Mouse (Mus musculus) layer of hippocampus, postnatal 10 days (tissue): ENCODE results near the gene Rxrg. TPM values are rescaled to one million over a fixed set of nuclear protein-coding genes. Genes with fewer than 3 reads are reported as not detected.

Experiments used
- DNase-seq, 2 experiments: peaks; one replicate each; pipeline ENCODE4 v3.0.0; 2021; ENCODE audit warnings: low spot score in 2 of 2
- total RNA-seq, 2 experiments: library from RNA; stranded (reverse); gene quantifications; 2 replicates each; pipeline ENCODE4 v1.2.3; 2021

Rxrg gene
- total RNA-seq, 2 experiments from 2014 or later = 8.4 to 9.4 TPM

DNA sequence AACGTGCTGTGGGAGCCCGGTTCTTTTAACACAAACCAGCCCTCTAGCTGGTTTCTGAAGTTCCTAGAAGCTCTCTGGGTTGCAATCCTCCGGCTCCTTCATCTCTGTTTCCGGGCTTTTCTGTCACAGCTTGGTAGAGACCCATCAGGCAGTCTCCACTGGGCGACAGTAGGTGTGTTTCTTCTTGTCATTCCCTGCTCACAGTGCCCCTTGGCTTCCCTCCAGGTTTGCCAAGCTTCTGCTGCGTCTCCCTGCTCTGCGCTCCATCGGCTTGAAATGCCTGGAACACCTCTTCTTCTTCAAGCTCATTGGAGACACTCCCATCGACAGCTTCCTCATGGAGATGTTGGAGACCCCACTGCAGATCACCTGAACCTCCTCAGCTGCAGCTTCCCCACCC, 40.7 kb downstream of the Rxrg start:
- DNase-seq = peak; percentile 20 to 29

DNA sequence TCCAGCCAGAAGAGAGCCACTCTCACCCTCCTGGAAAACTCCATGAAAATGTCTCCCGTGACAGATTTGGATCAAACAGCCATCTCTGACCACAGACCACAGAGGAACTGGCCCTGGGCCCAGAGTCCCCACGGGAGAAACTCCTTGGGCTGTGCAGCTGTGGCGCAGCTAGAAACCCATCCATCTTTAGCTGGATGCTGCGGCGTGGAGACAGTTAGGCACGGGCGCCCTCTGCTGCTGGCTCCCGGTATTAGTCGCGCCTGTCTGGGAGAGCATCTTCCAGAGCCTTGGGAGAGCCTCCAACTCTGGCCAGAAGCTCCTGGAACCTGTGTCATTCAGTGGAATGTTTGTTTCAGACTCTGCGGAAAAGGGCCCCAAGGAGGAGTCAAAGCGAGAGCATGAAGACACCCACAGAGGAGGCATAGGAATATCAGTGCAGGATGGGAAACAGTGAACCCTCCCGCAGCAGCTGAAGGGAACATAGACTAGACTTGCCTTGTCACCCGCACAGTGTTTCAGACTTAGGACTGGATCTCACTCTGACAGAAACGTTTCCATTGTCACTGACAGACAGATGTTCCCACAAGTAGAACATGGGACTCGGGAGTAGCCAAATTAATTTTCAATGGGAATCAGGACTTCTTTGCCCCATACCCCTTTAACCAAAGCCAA, 46.8 kb downstream of the Rxrg start:
- DNase-seq = peak; percentile 92 to 93

DNA sequence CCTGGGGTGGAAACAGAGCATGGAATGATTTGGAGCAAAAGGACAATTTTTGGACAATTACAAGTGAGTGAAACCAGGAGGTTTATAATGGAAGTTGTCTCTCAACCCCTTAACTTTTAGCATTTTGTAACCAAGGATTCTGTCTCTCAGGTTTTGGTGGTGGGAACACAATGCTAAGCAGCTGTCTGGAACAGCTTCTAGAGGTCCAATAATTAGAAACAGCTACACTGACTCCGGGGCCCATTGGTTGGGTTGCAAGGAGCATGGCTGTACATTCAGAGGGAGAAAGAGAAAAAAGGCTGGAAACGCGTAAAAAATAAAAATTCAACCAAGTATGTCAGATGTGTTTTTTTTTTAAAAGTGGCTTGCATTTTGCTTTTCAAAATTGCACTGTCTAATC, 50.5 kb downstream of the Rxrg start:
- DNase-seq = no peak

- DNase-seq = no peak
These were observed 51.0 kb downstream of the Rxrg start for GRCm38 (mm10) chr1:167649122-167649633.

DNA sequence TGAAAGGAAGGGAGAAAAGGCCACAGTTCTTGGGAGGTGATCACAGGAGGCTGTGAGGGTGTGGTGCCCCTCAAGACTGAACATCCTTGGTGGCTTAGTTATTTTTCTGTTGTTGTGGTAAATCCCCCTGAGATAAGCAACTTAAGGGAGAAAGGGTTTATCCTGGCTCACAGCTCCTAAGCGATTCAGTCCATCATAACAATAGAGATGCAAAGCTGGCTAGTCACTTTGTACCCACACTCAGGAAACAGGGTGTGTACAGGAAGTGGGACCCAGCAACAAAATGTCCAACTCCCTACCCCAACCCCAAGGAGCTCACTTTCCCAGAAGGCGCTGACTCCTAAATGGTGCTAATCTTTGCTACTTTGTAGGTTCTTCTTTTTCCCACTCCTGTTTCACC, 54.2 kb downstream of the Rxrg start:
- no peak for DNase-seq

- no peak for DNase-seq
These were observed 60.9 kb downstream of the Rxrg start for GRCm38 (mm10) chr1:167659065-167659464.

- DNase-seq = peak; percentile 64 to 74
These were observed 62.4 kb downstream of the Rxrg start for GRCm38 (mm10) chr1:167660521-167661101.

DNA sequence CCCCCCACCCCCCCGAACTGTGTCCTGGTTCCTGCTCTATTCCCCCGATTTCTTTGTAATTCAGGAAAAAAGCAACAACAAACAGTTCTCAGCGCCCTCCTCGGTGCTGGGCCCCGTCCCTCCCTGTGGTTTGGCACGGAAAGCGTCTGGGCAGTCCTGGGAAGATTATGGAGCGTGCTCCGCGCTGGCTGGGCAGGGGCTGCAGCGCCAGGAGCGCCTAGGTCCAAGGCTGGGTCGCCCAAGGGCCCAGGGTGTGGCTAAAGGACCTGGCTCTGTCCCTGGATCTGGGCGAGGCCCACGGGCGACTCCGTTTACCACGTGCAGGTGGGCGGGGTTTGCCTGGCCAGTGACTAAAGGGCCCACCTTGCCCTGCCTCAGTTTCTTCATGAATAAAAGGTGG, 62.9 kb downstream of the Rxrg start:
- no peak for DNase-seq

DNA sequence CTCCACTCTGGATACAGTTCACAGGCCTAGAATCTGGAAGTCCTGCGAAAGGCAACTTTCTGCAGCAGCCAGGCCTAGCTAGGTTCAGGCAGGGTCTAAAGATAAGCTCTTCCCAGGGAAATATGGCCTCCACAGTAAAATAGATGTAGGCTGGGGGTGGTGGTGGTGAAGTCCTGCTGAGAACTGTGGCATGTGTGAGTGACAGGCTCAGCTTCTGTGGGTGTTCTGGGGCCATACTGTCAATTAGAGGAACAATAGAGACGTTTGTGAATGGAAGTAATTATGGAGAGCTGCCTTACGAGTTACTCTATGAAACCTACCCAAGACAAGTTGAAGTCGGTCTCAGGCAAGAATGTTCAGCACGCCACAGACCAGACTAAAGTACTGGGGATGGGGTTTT, 65.0 kb downstream of the Rxrg start:
- DNase-seq = no peak

DNA sequence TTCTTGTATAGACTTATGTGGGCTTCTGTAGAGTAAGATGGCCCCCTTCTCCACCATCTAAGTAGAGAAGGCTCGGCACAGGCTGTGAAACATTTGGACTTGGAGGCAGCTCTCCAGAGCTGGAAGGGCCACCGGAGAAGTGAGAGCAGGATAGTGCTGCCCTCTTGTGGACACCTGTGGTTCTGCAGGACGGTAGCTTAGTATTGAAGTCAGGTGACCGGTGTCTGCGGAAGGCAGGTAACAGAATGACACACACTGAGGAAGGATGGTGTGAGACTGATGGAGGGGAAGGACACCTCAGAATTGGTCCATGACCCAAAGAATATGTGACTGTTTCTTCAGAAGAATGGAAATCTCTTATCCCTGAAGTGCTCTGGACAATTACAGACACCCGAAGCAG, 71.6 kb downstream of the Rxrg start:
- peak; percentile 32 to 51 for DNase-seq

DNA sequence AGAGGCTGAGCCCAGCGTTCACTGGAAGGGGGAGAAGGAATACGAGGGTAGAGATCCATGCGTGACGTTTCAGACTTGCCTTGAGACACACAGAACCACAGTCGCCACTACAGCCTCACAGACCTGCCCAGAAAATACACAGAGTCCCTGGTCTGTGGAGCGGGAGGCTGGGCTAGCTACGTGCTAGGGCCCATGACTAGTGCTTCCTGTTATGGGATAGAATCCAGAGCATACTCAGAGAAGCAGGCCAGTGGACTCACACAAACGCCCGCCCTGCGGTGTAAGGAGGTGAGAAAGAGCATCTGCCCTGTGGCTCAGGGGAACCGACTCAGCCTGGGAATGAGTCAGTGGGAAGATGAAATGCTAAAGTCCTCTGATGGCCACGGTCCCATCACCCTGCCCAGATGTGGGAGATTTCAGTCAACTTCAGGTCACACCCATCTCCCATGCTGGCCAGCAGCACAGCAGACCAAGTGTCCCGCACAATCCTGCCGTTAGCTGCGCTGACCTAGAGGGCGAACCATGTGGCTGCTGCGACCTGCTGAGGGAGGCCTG, 74.3 kb downstream of the Rxrg start:
- DNase-seq = no peak

DNA sequence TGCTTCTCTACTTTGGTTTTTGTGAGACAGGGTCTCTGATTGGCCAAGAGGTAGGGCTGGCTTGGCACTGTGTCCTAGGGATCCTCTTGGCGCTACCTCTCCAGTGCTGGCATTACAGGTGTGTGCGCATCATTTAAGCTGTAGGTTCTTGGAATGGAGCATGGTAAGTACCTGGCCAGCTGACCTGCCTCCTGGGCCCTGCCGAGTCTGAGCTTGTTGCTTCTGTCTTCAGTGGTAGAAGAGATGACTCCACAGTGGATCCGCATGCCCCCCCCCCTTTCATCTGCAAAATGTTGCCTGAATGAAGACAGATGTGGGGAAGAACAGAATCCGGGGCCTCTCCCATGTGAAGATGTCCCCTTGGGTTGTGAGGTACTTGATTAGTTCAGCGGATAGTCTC, 80.9 kb downstream of the Rxrg start:
- no peak for DNase-seq

DNA sequence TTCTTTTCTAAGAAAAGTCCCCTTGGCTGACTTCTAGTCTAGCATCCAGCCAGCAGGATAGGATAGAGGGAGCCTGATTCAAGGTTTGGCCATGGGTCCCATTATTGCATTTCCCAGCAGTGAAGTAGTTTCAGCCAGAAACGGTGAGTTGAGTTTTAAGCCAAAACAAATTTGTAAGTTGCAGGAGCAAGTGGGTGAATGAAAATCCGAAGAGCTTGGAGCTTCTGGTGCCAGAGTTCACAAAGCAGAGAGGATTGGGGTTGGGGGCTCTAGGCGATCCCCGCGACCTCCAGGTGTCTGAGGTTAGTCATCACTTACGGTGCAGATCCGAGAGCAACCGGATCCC, 89.8 kb downstream of the Rxrg start:
- DNase-seq = no peak

- DNase-seq = no peak
These were observed 90.4 kb downstream of the Rxrg start for GRCm38 (mm10) chr1:167688347-167689231.

GRCm38 (mm10) chr1:167689232-167689261, 90.9 kb downstream of the Rxrg start, which contains the start of gene Lmx1a:
TSS of gene Lmx1a (plus strand) at chr1:167689237.
- DNase-seq = no peak

Other genes starting within 250 kb of the Rxrg start
- gene Aldh9a1, start 248.4 kb upstream of the Rxrg start, total RNA-seq = 10 to 100 TPM; 24.5 to 27.8 TPM
- 100 to 1,000 TPM; 127 to 141 TPM for gene Mgst3, start 204.5 kb upstream of the Rxrg start, total RNA-seq
- not detected for gene Lrrc52, start 131.6 kb upstream of the Rxrg start, total RNA-seq
- under 1 TPM; 0.22 to 0.71 TPM for gene Lmx1a, start 90.9 kb downstream of the Rxrg start, total RNA-seq